Mouse (Mus musculus) Patski (cell line): ENCODE measurements at regions not wholly inside any gene's neighbourhood (a gene's known extent, or its start where the extent isn't known, plus 50 kb on each side); places are given as distances from the start of the nearest gene placed in this dataset.

ENCODE experiments used
- ATAC-seq: fragments of 100-300 bp; one replicate; pipeline ENCODE4 v1.8.0; 2021
- CTCF ChIA-PET: fragments of 350-600 bp; sonication (Branson Sonifier 250); formaldehyde crosslinking; loops from one replicate; lab custom pipeline; 2022; ENCODE audit warnings: inconsistent platforms; lab: Charles Lee
- POLR2A ChIA-PET: fragments of 350-600 bp; sonication (Branson Sonifier 250); formaldehyde crosslinking; loops from one replicate; lab custom pipeline; 2022; ENCODE audit warnings: antibody characterized with exemption, inconsistent platforms; lab: Charles Lee
- DNase-seq: peaks from one replicate; pipeline ENCODE4 v3.0.0-alpha.2; 2011; ENCODE audit warnings: low read depth, low spot score
- H3K27me3 ChIP-seq: fragments of 371-371 bp; one replicate; pipeline ENCODE4 v1.5.1; 2021
- CTCF ChIP-seq: fragments of 100-300 bp; IDR thresholded peaks from one replicate; pipeline ENCODE4 v1.5.1; 2021
- in situ Hi-C: fragments of 300-500 bp; cut with MboI; formaldehyde crosslinking; loops from 3 replicates; pipeline ENCODE4 v1.11.1; 2018; ENCODE audit warnings: low pct_unique_long_range_greater_than_20kb, mixed read lengths

DNA sequence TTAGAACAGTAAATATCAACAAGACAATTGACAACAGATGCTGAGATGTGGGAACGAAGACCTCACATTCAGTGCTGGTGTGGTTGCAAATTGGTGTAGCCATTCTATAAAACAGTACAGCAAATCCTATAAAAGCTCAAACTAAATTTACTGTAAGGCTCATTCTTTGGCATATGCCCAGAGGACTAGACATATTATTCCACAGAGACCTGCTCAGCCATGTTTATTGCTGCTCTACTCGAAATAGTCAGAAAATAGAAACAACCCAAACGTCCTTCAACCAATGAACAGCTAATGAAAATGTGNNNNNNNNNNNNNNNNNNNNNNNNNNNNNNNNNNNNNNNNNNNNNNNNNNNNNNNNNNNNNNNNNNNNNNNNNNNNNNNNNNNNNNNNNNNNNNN is 2681.6 kb upstream of the 5930422O12Rik start:
- DNase-seq (no peak), ATAC-seq (no peak)
- H3K27me3 ChIP-seq = no peaks in the 10 kb centered on the region
- in situ Hi-C loops = no loop called here
- TF ChIP-seq CTCF = no peak
- ChIA-PET CTCF (no interaction called here), POLR2A (no interaction called here)
